Mouse (Mus musculus) cerebellum, adult 2 months (tissue): ENCODE measurements around the gene Cyp4v3. TPM values are rescaled to one million over a fixed set of nuclear protein-coding genes. Genes with fewer than 3 reads are reported as not detected.

ENCODE experiments used
- DNase-seq, 2 experiments: peaks; one replicate each; pipeline ENCODE4 v3.0.0; 2021
- H3K27ac ChIP-seq: fragments of 200-500 bp; 2 replicates; pipeline ENCODE4 v1.5.1; 2012; ENCODE audit warnings: low read length, control low read depth, inconsistent platforms; ENCODE audit not compliant: insufficient read depth
- H3K27me3 ChIP-seq: fragments of 200-500 bp; 2 replicates; pipeline ENCODE4 v1.6.1; 2012; ENCODE audit warnings: inconsistent platforms, mild to moderate bottlenecking, low read length, moderate library complexity; ENCODE audit not compliant: control insufficient read depth, insufficient read depth
- H3K4me1 ChIP-seq: fragments of 200-500 bp; 2 replicates; pipeline ENCODE4 v1.6.1; 2011; ENCODE audit warnings: low read length; ENCODE audit not compliant: control insufficient read depth, insufficient read depth
- H3K4me3 ChIP-seq: fragments of 200-500 bp; replicated peaks from 2 replicates; pipeline ENCODE3; 2011; ENCODE audit warnings: mild to moderate bottlenecking, low read depth, low read length, control low read depth; ENCODE audit not compliant: insufficient read depth
- CTCF ChIP-seq: fragments of 200-500 bp; IDR thresholded peaks from 2 replicates; pipeline ENCODE4 v1.5.1; 2011; ENCODE audit warnings: low read depth, mild to moderate bottlenecking, control low read depth, low read length, moderate library complexity, borderline replicate concordance; ENCODE audit not compliant: insufficient read depth
- POLR2A ChIP-seq: fragments of 200-500 bp; IDR thresholded peaks from 2 replicates; pipeline ENCODE4 v1.6.1; 2011; ENCODE audit warnings: low read length, control low read depth, borderline replicate concordance; ENCODE audit not compliant: insufficient read depth
- WGBS: fragments of 180-500 bp; shearing (Covaris S2); methylation state at CpG from one replicate; pipeline ENCODE4 v1.1.7; 2018; 5-methylcytosine and 5-hydroxymethylcytosine counted together
- polyA plus RNA-seq: library from polyadenylated mRNA; depleted of rRNA; stranded (reverse); fragments of >200 nt; gene quantifications from 2 replicates; pipeline ENCODE4 v1.2.3, GENCODE M21; 2012

Gene Cyp4v3
- polyA plus RNA-seq, 1 experiment: 4.8 TPM

DNA sequence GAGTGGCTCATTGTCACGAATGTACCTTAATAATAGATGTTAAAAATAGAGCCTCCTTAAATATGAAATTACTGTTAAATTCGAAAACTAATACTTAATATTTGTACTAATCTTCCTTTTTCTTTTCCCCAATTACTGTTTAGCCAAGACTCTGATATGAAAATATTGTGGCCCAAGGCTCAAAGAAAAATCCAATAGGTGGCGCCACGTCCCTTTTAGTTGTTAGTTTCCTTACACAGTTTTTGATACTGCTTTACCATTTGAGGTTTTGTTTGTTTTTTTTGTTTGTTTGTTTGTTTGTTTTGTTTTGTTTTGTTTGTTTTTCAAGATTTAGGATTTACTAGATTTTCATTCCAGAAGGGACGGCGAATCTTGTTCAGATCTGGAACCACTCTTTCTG, 29.3 kb upstream of the Cyp4v3 start:
- Histone ChIP-seq H3K27me3 (no peaks in the 10 kb centered on the region), H3K4me3 (no peak overlapping the region), H3K27ac (no peak overlapping the region), H3K4me1 (no peaks in the 10 kb centered on the region)
- no peak for DNase-seq
- TF ChIP-seq POLR2A: no peak
- no peak for TF ChIP-seq CTCF
- WGBS: 67% methylated on average over 6 of the region's 6 CpGs

DNA sequence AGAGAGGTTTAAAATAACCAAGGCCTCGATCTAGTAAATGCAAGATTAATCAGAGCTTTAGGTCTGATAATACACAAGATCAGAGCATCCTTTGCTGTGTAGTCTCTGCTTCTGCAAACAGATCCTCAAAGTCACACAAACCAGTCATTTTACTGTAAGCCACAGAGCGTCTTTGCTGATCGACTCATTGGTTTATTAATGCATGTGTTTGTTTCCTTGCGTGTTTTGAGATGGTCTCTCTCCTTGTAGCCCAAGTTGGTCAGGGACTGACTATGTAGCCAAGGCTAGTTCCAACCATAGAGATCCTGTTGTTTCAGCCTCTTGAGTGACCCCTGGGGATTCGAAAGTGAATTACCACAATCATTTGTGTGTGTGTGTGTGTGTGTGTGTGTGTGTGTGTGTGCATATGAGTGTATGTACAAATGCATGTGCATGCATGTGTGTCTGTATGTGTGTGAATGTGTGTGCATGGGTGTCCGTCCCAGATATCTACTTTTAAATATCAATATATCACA, 26.1 kb upstream of the Cyp4v3 start:
- DNase-seq: peak in 1 of 2 experiments; percentile 11
- no peak for TF ChIP-seq CTCF
- no peak for TF ChIP-seq POLR2A
- Histone ChIP-seq H3K4me3 (no peak overlapping the region), H3K27me3 (no peaks in the 10 kb centered on the region), H3K27ac (no peak overlapping the region), H3K4me1 (no peaks in the 10 kb centered on the region)
- 75% methylated on average over 6 of the region's 6 CpGs for WGBS

DNA sequence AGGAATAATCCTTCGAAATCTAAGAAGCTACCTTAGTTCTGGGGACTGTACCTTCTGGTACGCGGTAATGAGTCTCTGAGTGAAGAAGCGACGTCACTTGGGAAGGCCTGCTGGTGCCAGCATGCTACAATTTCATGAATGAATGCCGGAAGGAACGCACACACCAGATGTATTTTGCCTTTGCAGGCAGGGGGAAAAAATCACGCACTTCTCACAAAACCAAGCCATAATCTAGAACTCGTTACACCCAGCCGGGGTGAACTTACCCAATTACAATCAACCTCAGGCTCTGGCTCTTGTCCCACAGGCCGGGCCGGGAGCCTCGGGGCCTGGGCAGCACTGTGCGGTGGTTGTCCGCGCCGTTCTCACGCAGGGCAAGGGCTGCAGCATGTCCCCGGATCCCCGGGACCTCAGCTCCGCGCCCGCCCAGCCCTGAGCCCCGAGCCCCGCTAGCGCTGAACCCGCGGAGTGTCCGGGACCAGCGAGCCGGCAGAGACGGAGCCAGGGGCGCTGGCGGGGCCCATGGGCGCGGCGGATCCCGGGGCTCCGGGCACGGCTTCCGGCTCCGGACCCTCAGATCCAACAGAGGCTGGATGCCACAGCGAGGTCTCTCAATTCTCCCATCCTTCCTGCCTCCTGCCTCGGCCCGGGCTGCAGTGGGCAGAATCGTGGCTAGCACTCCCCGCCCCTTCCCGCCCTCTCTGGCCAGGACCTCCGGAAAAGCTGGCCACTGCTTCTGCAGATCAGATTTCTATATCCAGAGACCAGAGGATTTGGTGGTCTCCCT, 25.3 kb upstream of the Cyp4v3 start:
- Histone ChIP-seq H3K27me3 (no peaks in the 10 kb centered on the region), H3K27ac (no peak overlapping the region)
- no peak for TF ChIP-seq POLR2A
- TF ChIP-seq CTCF: no peak

DNA sequence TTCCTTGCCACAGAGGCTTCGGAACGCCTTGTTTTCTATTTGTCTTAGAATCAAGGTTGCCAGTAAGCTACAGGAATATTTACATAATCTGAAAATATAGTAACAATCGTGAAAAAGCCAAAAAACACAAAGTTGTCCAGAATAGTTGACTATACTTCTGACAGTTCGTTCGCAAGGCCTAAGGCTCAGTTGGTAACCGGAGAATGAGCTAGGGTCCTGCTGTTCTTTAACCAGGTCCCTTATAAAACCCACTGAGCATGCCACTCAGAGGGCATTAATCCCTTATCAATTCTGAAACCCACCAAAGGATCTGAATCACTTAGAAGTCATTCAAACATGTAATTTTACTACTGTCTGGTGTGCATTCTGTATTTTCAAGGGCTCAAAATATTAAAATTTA, 22.8 kb upstream of the Cyp4v3 start:
- TF ChIP-seq CTCF: no peak
- no peak for TF ChIP-seq POLR2A

More for the DNA sequence above, 25.3 kb upstream of the Cyp4v3 start:
- Histone ChIP-seq H3K4me1 (no peaks in the 10 kb centered on the region), H3K4me3 (peak overlapping the region; percentile 58)
- 1% methylated on average over 49 of the region's 49 CpGs for WGBS
- peak; percentile 62 to 70 for DNase-seq

DNA sequence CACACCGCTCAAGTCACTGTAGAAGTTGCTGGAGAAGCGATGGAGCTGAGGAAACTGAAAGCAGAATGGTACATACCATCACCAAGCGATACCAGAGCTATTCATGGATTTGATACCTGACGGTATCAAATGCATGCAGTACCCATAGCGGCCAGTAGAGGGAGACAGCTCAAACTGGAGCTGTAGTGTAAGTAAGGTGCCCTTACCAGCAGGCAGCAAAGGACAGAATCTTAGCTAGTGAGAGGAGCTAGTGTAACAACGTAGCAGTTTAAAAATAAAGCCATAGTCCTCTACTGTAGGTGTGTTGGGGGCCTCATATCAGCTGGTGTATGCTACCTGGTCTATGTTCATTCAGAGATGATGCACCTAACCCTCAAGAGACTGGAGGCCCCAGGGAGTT, 12.0 kb upstream of the Cyp4v3 start:
- H3K4me3 ChIP-seq: no peak overlapping the region
- no peaks in the 10 kb centered on the region for H3K4me1 ChIP-seq
- no peaks in the 10 kb centered on the region for H3K27me3 ChIP-seq
- 13% methylated on average over 6 of the region's 6 CpGs for WGBS
- TF ChIP-seq POLR2A: no peak
- TF ChIP-seq CTCF: peak; percentile 85
- H3K27ac ChIP-seq: no peak overlapping the region
- DNase-seq: peak; percentile 46 to 60

More for the DNA sequence above, 22.8 kb upstream of the Cyp4v3 start:
- Histone ChIP-seq H3K27ac (no peak overlapping the region), H3K27me3 (no peaks in the 10 kb centered on the region), H3K4me3 (no peak overlapping the region), H3K4me1 (no peaks in the 10 kb centered on the region)
- DNase-seq: no peak
- 92% methylated on average over 6 of the region's 6 CpGs for WGBS

DNA sequence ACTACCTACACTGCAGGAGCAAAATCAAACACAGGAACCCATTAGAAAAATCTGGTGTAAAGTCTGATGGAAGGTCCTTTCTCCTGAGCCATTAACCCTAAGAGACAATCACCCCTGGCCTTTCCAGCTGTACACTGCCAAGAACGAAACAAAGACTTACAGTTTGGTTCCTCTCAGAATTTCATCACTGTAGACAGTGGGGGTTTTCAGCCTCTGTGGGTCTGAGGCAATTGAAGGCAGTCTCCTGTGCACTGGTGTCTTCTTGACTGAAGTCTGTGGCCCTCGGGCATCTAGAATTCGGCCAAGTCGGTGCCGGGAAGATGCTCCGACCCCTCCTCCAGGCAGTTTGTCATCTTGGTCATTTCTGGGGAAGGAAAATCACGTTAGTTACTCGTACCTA, 11.3 kb upstream of the Cyp4v3 start:
- 96% methylated on average over 8 of the region's 8 CpGs for WGBS
- H3K27me3 ChIP-seq: no peaks in the 10 kb centered on the region
- DNase-seq: no peak
- H3K4me3 ChIP-seq: no peak overlapping the region
- H3K4me1 ChIP-seq: no peaks in the 10 kb centered on the region
- H3K27ac ChIP-seq: no peak overlapping the region
- TF ChIP-seq CTCF (no peak), POLR2A (no peak)

DNA sequence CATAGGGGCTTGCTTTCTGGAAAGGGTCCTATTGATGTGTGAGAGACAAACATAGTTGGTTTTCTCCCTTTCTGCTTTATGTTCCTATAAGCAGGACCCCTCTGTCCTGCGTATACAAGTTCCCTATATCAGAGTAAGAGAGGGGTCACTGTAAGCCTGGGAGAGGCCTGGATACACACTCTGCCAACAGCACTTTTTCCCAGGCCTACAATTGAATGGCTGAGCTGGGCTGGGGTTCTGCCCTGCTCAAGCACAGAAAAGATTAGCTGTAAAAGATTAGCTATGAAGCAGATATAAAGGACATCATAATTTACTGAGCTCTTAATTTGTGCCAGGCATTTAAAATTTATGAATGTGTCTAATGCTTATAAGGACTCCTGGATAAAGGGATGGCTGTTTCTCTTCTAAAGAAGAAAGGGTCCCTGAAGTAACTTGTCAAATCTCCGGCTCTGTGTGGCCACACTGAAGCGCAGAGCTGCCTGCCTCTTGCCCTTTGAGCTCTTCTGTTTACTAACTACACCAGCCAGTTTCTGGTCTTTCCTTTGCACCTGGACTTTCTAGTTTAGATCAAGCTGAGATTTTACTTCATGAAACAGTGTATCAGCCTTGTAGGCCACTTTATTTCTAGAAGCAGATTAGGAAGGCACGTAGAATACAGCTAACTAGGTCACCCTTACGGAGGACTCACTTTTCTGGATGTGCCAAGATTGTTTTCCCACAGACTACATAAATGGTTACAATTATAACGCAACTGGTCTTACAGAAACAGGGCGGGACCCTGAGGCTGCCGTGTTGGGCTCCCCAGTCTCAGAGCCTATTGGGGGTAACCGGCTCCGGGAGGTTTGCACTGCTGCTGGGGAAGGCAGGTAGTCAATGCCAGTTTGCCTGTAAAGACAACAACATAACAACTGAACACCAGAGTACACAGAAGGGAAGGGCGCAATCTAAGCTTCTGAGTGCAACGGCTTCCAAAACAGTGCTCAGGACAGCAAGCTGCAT, 8.9 kb upstream of the Cyp4v3 start:
- TF ChIP-seq CTCF (no peak), POLR2A (no peak)
- 92% methylated on average over 12 of the region's 12 CpGs for WGBS

More for the DNA sequence above, 8.9 kb upstream of the Cyp4v3 start:
- H3K27me3 ChIP-seq: no peaks in the 10 kb centered on the region
- DNase-seq: no peak
- no peak overlapping the region for H3K4me3 ChIP-seq
- no peak overlapping the region for H3K27ac ChIP-seq
- H3K4me1 ChIP-seq: no peaks in the 10 kb centered on the region
